Mouse (Mus musculus): ENCODE results near the gene Prdx5.

Prdx5 gene

DNA sequence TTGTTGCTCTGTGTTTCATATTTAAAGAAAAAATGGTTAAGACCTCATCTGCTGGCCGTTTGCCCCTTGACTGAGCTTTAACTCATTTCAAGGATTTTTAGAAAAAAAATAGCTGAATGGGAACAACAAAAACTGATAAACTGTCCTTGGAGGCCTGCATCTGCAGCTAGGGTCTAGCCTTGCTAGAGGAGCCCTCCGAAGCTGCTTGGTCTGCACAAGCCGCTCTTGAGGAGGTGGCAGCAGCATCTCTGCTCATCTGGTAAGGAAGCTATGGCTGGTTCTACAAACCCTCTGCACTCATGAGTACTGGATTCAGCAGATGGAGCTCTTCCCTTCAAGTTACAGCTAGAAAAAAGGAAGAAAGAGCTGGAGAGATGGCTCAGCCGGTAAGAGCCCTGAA is 31.9 kb downstream of the Prdx5 start:
- no peak for DNase-seq (ENCODE audit: low read depth)

DNA sequence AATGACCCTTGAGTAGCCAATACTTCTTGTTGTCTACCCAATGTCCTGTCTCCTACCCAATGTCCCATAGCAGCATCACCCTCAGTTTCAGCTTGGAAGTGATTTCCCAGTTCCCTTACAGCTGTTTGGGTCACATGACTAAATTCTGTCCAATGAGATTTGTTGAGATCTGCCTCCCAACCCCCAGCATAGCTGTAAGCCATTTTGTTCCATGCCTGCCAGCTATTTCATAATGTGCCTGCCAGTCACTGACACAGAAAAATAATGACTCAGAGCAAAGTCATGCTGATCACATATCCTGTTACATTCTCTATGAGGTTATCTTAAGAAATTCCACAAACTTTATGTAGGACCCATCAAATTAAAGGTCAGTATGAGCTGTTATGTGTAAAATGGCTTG is 33.1 kb downstream of the Prdx5 start:
- DNase-seq (ENCODE audit: low read depth), result no peak

DNA sequence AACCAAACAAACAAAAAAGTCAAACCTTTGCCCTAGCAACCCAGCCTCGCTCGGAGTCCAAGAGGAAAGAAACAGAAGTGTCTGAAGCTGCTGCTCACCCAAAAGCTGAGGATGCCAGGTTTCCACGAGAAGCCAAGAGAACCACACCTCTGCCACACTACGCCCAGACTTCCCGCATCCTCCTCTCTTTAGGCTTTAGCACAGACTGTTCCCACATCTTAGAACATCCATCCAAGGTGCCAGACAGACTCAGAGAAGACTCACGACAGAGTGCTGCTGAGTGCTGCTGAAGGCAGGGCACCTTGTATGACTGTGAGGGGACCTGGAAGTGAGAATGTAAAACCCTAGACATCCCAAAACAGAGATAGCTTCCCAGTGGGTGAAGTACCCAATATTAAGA is 34.1 kb downstream of the Prdx5 start:
- DNase-seq (ENCODE audit: low read depth), result no peak

DNA sequence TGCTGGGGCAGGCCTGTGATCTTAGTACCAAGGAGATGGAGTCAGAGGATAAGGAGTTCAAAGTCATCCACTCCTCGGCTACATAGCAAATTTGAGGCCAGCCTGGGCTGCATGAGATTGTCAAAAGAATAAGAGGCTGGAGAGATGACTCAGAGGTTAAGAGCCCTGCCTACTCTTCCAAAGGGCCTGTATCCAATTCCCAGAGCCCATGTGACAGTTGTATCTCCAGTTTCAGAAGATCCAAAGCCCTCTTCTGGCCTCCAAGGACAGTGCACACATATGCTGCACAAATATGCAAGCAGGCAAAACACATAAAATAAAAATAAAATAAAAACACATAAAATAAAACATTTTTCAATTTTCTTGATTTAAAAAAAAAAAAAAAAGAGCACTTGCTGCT is 35.6 kb downstream of the Prdx5 start:
- no peak for DNase-seq (ENCODE audit: low read depth)

DNA sequence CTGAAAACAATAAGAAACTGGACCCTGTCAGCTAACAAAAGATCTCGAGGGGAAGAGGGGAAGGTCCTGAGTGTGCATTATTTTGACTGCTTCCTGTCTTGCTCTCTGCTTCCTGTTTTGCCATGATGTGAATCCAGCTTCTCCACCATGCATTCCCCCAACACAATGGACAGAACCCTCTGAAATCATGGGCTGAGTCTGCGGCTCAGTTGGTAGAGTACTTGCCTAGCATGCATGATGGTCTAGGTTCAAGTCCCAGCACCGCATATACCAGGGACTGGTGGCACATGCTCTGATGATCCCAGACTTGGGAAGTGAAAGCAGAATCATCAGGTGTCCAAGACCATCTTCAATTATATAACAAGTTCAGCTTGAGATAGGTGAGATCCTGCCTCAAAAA is 37.2 kb downstream of the Prdx5 start:
- no peak for DNase-seq (ENCODE audit: low read depth)

DNA sequence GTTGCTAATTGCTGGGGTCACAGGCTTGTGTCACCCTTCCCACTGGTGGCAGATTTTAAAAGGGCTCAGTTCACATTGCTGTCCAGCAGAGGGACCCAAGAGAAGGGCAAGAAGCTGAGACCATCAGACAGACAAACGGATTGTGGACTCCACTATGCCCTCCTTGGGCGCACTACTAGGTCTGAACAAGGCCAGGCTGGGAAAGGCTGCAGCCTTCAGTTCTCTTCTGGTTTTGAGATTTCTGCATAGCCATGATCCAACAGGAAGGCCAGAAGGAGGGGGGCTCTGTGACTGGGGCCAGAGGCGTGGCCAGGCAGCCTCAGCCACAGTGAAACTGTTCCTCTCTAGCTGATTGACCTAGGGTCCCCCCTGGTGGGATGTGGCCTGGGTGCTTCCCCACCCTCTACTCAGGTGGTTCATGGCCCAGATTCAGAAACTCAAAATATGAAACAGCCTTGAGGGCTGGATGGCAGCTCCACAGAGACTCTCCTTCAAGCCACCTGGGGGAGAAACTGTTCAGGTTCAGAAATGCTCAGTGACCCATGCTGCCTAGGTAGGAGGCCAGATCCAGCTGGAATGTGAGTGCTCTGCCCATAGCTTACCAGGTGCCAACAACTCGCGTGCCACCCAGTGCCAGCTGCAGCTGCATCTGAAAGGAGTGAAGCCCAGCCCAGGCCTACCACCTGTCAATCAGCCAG is 38.2 kb downstream of the Prdx5 start:
- peak; percentile 48 for DNase-seq (ENCODE audit: low read depth)

DNA sequence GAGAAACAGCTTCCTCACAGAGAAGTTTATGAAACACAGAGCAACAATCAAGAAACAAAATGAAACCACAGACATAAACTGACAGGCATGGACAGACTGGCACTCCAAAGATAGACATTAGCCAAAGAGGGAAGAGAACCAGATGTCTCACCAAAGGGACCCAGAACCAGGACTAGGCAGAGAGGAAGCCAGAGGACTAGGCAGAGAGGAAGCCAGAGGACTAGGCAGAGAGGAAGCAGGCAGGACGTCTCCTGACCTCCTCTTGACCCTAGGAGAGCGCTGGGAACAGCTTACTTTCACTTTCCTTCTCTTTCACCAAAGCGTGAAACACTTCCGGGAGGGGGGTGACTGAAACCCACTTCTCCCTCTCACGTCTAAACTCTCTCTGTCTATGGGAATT is 40.6 kb downstream of the Prdx5 start:
- peak; percentile 59 for DNase-seq (ENCODE audit: low read depth)

DNA sequence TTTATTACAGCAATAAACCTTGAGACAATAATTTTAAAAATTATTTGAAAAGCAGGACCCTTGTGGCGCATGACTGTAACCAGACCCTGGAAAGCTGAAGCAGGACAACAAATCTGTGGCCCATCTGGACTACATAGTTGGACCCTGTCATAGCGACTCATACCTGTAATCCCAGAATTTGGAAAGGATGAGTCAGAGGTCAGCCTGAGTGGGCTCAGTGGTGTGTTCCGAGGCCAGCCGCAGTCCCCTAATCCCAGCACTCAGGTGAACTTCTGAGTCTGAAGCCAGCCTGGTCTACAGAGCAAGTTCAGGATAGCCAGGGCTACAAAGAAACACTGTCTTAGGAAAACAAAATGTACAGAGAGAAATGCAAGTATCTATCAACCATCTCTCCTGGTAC is 48.5 kb downstream of the Prdx5 start:
- no peak for DNase-seq (ENCODE audit: low read depth)

DNA sequence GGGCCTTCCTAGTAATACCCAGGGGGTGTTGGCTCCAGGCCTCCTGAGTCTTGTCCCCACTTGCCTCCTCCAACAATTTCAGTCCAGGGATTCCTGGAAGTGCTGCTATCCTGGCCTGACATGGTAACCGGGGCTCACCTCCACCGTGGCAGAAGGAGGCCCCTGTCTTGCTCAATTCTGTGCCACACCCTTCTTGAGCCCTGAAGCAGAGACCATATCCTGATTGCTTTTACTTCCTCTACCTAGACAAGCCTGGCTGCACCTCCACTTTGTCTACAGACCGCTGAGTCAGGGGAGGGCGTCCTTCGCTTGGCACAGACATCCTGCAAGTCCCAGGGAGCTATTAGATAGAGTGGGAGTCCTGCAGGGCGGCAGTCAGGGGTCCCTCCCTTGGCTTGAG is 49.2 kb downstream of the Prdx5 start:
- DNase-seq (ENCODE audit: low read depth), result no peak

DNA sequence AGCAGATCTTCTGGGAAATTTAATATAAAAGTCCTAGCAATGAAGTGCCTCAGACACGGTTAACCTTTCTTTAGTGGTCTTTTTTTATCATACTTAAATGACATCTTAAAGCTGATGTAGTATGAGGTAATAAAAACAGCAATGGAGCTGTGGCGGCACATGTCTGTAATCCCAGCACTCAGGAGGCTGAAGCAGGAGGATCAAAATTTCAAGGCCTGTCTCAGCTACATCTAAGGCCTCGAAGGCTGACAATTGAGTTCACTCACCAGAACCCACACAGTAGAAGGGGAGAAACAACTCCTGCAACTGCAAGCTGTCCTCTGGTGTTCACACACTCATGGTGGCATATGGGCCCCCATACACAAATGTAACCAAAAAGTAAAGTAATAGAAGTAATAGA is 49.9 kb downstream of the Prdx5 start:
- DNase-seq (ENCODE audit: low read depth), result no peak

DNA sequence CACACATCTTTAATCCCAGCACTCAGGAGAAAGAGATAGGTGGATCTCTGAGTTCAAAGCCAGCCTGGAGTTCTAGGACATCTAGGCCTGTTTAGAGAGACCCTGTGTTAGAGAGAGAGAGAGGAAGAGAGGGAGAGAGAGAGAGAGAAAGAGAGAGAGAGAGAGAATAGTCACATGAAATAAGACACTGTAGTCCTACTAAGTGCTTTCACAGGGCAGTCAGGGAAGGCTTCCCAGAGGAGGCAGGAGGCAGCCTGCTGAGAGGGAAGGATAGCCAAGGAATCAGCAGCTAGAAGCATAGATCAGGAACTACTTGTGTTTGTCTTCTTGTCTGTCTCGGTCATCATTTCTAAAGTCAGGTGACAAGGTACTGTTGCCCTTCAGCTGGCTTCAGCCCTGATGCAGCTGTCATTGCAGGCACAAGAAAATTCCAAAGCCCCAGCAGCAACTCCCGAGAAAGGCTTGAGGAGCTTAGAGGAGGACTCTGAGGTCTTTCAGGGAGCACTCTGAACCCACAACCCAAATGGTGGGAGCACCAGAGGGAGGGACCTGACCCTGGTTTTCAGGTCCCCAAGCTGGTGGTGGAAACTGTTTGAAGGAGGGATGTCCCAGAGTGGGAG is 50.8 kb downstream of the Prdx5 start:
- DNase-seq (ENCODE audit: low read depth), result no peak

DNA sequence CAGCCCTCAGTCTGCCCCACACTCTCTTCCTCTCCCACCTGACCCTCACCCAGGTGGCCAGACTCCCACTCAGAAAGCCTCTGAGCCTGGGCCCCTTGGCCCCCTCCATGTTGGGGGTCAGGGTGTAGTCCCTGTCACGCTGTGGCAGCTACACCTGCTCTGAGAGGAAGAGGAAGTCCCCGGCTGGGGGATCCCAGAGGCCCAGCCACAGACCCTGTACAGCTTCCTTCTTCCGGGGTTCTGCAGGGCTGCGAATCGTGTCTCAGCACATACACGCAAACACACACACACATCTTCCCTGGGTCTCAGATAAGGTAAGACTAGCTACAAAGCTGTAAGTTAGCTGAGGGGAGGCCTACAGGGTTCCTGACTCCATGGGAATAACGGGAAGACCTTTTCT is 51.9 kb downstream of the Prdx5 start, which contains the start of gene Ccdc88b:
Gene Ccdc88b, minus strand, starts transcription at position 181 of the 400 bp plus-strand sequence.
- DNase-seq (ENCODE audit: low read depth), result peak; percentile 56

DNA sequence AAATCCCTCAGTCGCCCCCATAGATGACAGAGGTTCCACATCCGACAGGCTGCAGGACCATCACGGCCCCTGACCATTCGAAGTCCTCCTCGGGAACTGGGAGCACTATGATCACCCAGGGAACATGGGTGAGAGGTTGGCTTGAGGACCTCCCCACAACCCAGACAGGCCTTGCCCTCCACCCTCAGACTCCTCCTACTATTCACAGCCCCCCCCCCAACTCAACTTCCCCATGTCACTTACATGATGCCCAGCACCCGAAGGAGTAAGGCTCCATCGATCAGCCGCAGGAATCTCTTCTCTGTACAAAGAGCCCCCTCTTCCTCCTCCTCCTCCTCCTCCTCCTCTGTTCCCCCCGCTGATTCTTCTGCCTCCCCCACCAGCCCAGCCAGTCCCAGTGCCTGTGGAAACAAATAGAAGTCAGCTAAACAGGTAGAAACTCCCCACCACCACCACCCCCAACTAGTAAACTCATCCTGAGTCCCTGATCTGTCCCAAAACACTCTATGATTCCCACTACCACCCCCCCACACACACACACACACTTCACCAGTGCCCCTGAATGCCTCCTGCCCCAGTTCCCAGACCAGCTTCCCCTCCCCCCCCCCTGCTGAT is 52.4 kb downstream of the Prdx5 start:
- no peak for DNase-seq (ENCODE audit: low read depth)

DNA sequence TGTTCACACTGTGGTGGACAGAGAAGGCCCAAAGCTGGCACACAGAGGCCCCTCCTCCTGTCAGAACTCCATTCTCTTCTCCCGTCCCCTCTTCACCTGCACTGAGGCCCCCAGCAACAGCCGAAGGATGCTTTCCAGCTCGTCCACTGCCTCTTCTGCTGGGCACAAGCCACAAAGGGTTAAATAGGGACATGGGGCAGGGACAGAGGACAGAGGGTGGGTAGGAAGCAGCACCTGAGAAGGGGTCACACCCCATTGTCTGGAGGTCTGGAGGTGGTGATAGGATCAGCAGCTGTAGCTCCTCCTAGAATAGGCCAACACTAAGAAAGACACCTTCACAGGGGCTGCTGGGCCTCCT is 52.9 kb downstream of the Prdx5 start:
- no peak for DNase-seq (ENCODE audit: low read depth)

All from c-Kit-positive CD71-negative TER-119-negative erythroid progenitor cells, embryonic 14.5 days (primary cell).